Mouse (Mus musculus) hindbrain, embryonic 16.5 days (tissue): Measurements from ENCODE around the gene Dtd2. TPM values are rescaled to one million over a fixed set of nuclear protein-coding genes. Genes with fewer than 3 reads are reported as not detected.

Experiments
- ATAC-seq: fragments of 200-750 bp; cut with Nextera tagmentation; 2 replicates; pipeline ENCODE4 v1.8.0; 2017; ENCODE audit warnings: moderate TSS enrichment, moderate library complexity
- H3K27ac ChIP-seq: fragments of 300-500 bp; sonication (generic); 2 replicates; pipeline ENCODE4 v1.5.1; 2014; ENCODE audit warnings: low read depth, mild to moderate bottlenecking, control low read depth, low read length, moderate library complexity
- H3K27me3 ChIP-seq: fragments of 300-500 bp; sonication (generic); replicated peaks from 2 replicates; pipeline ENCODE4 v1.6.1; 2014; ENCODE audit warnings: low read length; ENCODE audit not compliant: control insufficient read depth, insufficient read depth
- H3K36me3 ChIP-seq: fragments of 300-500 bp; sonication (generic); 2 replicates; pipeline ENCODE4 v1.6.1; 2014; ENCODE audit warnings: mild to moderate bottlenecking, low read length, moderate library complexity, mixed read lengths; ENCODE audit not compliant: control insufficient read depth, insufficient read depth
- H3K4me1 ChIP-seq: fragments of 300-500 bp; sonication (generic); 2 replicates; pipeline ENCODE4 v1.6.1; 2014; ENCODE audit warnings: low read depth, low read length; ENCODE audit not compliant: control insufficient read depth, insufficient read depth
- H3K4me2 ChIP-seq: fragments of 300-500 bp; sonication (generic); 2 replicates; pipeline ENCODE4 v1.6.1; 2014; ENCODE audit warnings: mild to moderate bottlenecking, low read length, control low read depth, moderate library complexity
- H3K4me3 ChIP-seq: fragments of 300-500 bp; sonication (generic); 2 replicates; pipeline ENCODE4 v1.5.1; 2014; ENCODE audit warnings: mild to moderate bottlenecking, low read length, control low read depth, moderate library complexity
- H3K9ac ChIP-seq: fragments of 300-500 bp; sonication (generic); 2 replicates; pipeline ENCODE4 v1.6.1; 2014; ENCODE audit warnings: low read depth, mild to moderate bottlenecking, control low read depth, low read length, moderate library complexity
- H3K9me3 ChIP-seq: fragments of 300-500 bp; sonication (generic); 2 replicates; pipeline ENCODE4 v1.6.1; 2014; ENCODE audit warnings: mild to moderate bottlenecking, low read length, moderate library complexity; ENCODE audit not compliant: control insufficient read depth
- WGBS: fragments of 180-500 bp; shearing (Covaris S2); extraction: QIAGEN DNeasy Blood & Tissue Kit; methylation state at CpG from one replicate; pipeline ENCODE4 v1.1.7; 2014; 5-methylcytosine and 5-hydroxymethylcytosine counted together
- polyA plus RNA-seq: library from polyadenylated mRNA; unstranded; fragments of >200 nt; fragmentation: Nextera tagmentation; extraction: Ambion mirVana; gene quantifications from 2 replicates; pipeline ENCODE4 v1.2.1, GENCODE M21; 2015

Dtd2 gene
- polyA plus RNA-seq, 1 experiment from 2014 or later, result 20.3 TPM

DNA sequence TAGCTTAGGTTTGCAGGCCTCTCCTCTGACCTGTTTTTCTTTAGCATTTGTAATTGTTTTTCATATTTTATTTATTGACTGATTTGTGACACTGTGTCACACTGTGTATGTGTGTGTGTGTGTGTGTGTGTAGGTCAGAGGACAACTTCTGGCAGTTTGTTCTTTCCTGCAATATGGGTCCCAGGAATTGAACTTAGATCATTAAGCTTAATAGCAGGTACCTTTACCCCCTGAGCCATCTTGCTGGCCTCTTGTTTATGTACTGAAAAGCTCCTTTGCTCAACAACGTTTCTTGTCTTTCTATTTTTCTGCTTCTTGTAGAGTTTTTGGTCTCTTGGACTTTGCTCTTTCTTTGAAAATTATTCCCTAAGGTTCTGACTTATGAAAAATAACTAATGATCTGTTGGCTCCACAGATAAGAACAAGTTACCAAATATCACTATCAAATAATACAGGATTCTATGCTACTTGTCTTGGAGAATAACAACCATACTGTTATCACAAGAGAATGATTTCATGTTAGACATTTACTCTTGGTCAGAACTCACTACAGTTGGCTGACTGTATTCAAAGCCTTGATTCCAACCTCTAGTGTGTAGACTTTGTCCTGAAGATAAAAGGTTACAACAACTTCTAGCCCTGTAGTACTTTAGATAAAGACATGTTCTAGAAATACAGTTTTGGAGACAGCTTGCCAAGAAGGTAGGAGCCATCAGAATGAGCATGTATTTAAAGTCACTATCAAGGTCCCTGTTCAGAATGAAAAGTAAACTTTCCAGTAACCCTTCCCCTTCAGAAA lies 10.4 kb downstream of the Dtd2 start:
- Histone ChIP-seq H3K4me3 (no peak overlapping the region), H3K4me1 (no peaks in the 10 kb centered on the region), H3K9me3 (no peaks in the 10 kb centered on the region), H3K27me3 (no peaks in the 10 kb centered on the region), H3K4me2 (no peak overlapping the region), H3K36me3 (peaks cover 3% of the 10 kb centered on the region; the same call in 1 of the 2 replicates), H3K9ac (no peak overlapping the region), H3K27ac (no peak overlapping the region)
- 100% methylated on average over 1 of the region's 1 CpGs for WGBS
- no peak for ATAC-seq

- WGBS, result 81% methylated on average over 2 of the region's 2 CpGs
These were observed 15.7 kb downstream of the Dtd2 start for GRCm38 (mm10) chr12:51990629-51991028.

DNA sequence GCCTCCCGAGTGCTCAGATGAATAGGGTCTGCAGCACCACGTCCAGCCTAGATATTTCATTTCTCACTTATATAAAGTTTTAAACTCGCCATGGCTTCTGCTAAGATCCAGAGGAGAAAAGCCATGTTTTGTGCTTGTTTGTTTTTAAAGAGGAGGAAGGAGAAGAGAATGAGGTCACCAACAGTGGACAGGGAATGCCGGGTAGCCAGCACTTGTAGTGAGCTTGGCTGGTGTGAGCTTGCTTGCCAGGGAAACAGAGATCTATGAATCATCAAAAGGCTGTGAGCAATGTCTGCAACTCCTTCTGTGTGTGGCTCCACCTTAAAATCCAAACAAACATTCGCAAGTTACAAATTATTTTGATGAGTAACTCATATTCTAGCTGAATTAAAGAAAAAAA lies 17.8 kb downstream of the Dtd2 start:
- WGBS, result 88% methylated on average over 5 of the region's 5 CpGs
- Histone ChIP-seq H3K27me3 (no peaks in the 10 kb centered on the region), H3K9me3 (no peaks in the 10 kb centered on the region), H3K36me3 (no peaks in the 10 kb centered on the region), H3K4me1 (no peaks in the 10 kb centered on the region), H3K27ac (no peak overlapping the region), H3K4me3 (no peak overlapping the region), H3K9ac (no peak overlapping the region), H3K4me2 (no peak overlapping the region)
- ATAC-seq, result no peak

More at GRCm38 (mm10) chr12:51990629-51991028, 15.7 kb downstream of the Dtd2 start:
- Histone ChIP-seq H3K36me3 (no peaks in the 10 kb centered on the region), H3K9ac (no peak overlapping the region), H3K27me3 (no peaks in the 10 kb centered on the region), H3K4me3 (no peak overlapping the region), H3K9me3 (no peaks in the 10 kb centered on the region), H3K4me2 (no peak overlapping the region), H3K27ac (no peak overlapping the region), H3K4me1 (no peaks in the 10 kb centered on the region)
- no peak for ATAC-seq

DNA sequence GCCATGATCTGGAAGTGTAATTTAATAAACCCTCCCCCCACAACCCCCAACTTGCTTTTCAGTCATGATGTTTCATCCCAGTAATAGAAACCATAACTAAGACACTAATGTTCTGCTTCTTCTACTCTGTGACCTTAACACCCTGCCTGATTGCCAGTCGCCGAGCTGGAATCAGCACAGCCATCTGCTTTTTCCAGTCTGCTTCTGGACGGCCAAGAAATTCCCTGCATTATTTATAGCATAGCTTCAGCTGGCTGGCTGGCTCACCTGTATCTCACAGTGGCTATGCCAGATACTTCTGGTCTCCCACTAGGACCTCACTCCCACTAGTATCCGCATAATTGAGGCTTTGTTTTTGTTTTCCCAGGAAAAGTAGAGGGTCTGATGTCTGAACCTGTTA lies 20.5 kb downstream of the Dtd2 start:
- Histone ChIP-seq H3K27me3 (no peaks in the 10 kb centered on the region), H3K4me2 (no peak overlapping the region), H3K9ac (no peak overlapping the region), H3K4me1 (no peaks in the 10 kb centered on the region), H3K9me3 (no peaks in the 10 kb centered on the region), H3K27ac (no peak overlapping the region), H3K36me3 (no peaks in the 10 kb centered on the region), H3K4me3 (no peak overlapping the region)
- WGBS, result 72% methylated on average over 4 of the region's 4 CpGs
- ATAC-seq, result no peak

GRCm38 (mm10) chr12:51985163-51985748 lies 21.0 kb downstream of the Dtd2 start:
- no peak for ATAC-seq
- no peaks in the 10 kb centered on the region for H3K36me3 ChIP-seq
- WGBS, result 96% methylated on average over 3 of the region's 3 CpGs

GRCm38 (mm10) chr12:51983625-51984024 lies 22.7 kb downstream of the Dtd2 start:
- no peak overlapping the region for H3K4me2 ChIP-seq
- ATAC-seq, result no peak
- H3K4me1 ChIP-seq, result no peaks in the 10 kb centered on the region
- H3K4me3 ChIP-seq, result no peak overlapping the region
- no peaks in the 10 kb centered on the region for H3K36me3 ChIP-seq
- H3K27ac ChIP-seq, result no peak overlapping the region
- WGBS, result 100% methylated on average over 1 of the region's 1 CpGs
- no peak overlapping the region for H3K9ac ChIP-seq
- H3K27me3 ChIP-seq, result no peaks in the 10 kb centered on the region
- H3K9me3 ChIP-seq, result no peaks in the 10 kb centered on the region

More at GRCm38 (mm10) chr12:51985163-51985748, 21.0 kb downstream of the Dtd2 start:
- no peak overlapping the region for H3K4me3 ChIP-seq
- no peak overlapping the region for H3K27ac ChIP-seq
- no peaks in the 10 kb centered on the region for H3K27me3 ChIP-seq
- no peak overlapping the region for H3K4me2 ChIP-seq
- H3K9ac ChIP-seq, result no peak overlapping the region
- no peaks in the 10 kb centered on the region for H3K9me3 ChIP-seq
- H3K4me1 ChIP-seq, result no peaks in the 10 kb centered on the region

- no peak overlapping the region for H3K27ac ChIP-seq
- H3K4me2 ChIP-seq, result no peak overlapping the region
- H3K4me1 ChIP-seq, result no peaks in the 10 kb centered on the region; the same call in 1 of the 2 replicates
- H3K9me3 ChIP-seq, result no peaks in the 10 kb centered on the region; the same call in 1 of the 2 replicates
- H3K4me3 ChIP-seq, result no peak overlapping the region
- no peak overlapping the region for H3K9ac ChIP-seq
- H3K27me3 ChIP-seq, result no peaks in the 10 kb centered on the region
- ATAC-seq, result no peak
- whole genome bisulfite sequencing, result 74% methylated on average over 9 of the region's 9 CpGs
- H3K36me3 ChIP-seq, result no peaks in the 10 kb centered on the region
These were observed 29.8 kb downstream of the Dtd2 start for GRCm38 (mm10) chr12:51976531-51976930.

GRCm38 (mm10) chr12:51974381-51974780 lies 31.9 kb downstream of the Dtd2 start:
- Histone ChIP-seq H3K4me1 (peaks cover 5% of the 10 kb centered on the region), H3K36me3 (no peaks in the 10 kb centered on the region), H3K9ac (no peak overlapping the region), H3K4me3 (no peak overlapping the region), H3K4me2 (no peak overlapping the region), H3K27me3 (no peaks in the 10 kb centered on the region), H3K27ac (no peak overlapping the region), H3K9me3 (no peaks in the 10 kb centered on the region; the same call in 1 of the 2 replicates)
- ATAC-seq, result no peak
- 93% methylated on average over 1 of the region's 1 CpGs for WGBS

- H3K4me3 ChIP-seq, result no peak overlapping the region
- no peak overlapping the region for H3K9ac ChIP-seq
- WGBS, result 93% methylated on average over 5 of the region's 5 CpGs
- H3K4me2 ChIP-seq, result no peak overlapping the region
- no peak for ATAC-seq
- peaks cover 5% of the 10 kb centered on the region for H3K4me1 ChIP-seq
- H3K36me3 ChIP-seq, result no peaks in the 10 kb centered on the region
- no peaks in the 10 kb centered on the region for H3K27me3 ChIP-seq
- H3K27ac ChIP-seq, result no peak overlapping the region
- H3K9me3 ChIP-seq, result no peaks in the 10 kb centered on the region; the same call in 1 of the 2 replicates
These were observed 33.8 kb downstream of the Dtd2 start for GRCm38 (mm10) chr12:51972269-51973065.
